Mouse (Mus musculus): ENCODE results near the gene Exph5. TPM values are rescaled to one million over a fixed set of nuclear protein-coding genes. Genes with fewer than 3 reads are reported as not detected.

Gene Exph5
- polyA plus RNA-seq, 1 experiment from 2014 or later: 0.65 TPM

DNA sequence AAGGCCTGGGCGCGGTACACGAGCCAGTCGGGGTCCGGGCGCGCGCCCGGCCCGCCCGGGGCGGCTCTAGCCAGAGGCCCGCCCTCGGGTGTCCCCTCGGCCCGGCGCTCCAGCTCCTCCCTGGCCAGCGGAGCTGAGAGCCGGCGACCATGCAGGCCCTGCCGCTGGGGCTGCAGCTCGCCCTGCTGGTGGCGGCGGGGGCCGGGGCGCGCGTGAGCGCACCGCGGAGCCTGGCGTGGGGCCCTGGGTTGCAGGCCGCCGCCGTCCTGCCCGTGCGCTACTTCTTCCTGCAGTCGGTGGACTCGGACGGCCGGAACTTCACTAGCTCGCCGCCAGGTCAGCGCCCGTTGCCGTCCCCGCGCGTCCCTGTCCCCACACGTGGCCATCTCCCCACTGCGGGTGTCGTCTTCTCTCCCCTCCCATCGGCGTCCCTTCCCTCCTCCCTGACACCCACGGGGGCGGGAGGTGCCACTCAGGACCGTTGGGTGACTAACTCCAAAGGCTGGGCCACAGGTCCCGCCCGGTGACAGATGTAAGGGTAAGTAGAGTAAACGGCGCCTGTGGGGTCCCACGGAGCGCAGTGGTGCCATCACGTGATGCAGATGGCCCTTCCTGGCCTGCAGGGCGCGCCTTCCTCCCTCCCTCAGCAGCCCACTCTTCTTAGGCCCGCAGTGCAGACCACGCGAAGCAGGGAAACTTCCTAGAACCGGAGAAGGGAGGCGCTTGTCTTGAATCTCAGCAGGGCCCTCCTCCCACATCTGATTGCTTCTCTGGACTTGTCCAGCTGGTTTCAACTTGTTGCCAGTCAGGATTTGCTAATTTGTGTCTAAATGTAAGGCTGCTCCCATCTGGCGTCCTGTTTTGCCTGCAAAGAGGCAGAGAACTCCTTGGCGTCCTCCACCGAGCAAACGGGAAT lies 82.7 kb downstream of the Exph5 start, which contains the start of gene Kdelc2:
Gene Kdelc2 (plus strand): TSS at position 75 of the 916 bp plus-strand sequence.
- peak; percentile 91 for DNase-seq (ENCODE audit: low spot score)
- Histone ChIP-seq H3K4me1 (0 out of 2 replicates have a peak, but pooled peaks cover 3% of the 10 kb centered on the region), H3K27ac (peak within 1 kb of the TSS; percentile 98), H3K36me3 (peaks cover 3% of the 10 kb centered on the region; the same call in 1 of the 2 replicates), H3K27me3 (ENCODE audit: insufficient read depth, poor library complexity, severe bottlenecking) (no peaks in the 10 kb centered on the region), H3K9me3 (no peaks in the 10 kb centered on the region), H3K4me3 (peak within 1 kb of the TSS; percentile 92)
- WGBS: under 1% methylated on average over 74 of the region's 75 CpGs

GRCm38 (mm10) chr9:53384873-53385272 lies 83.4 kb downstream of the Exph5 start:
- peak overlapping the region; percentile 98 for H3K27ac ChIP-seq
- no peaks in the 10 kb centered on the region for H3K27me3 ChIP-seq (ENCODE audit: insufficient read depth, poor library complexity, severe bottlenecking)
- 0 out of 2 replicates have a peak, but pooled peaks cover 3% of the 10 kb centered on the region for H3K4me1 ChIP-seq
- peak overlapping the region; percentile 92 for H3K4me3 ChIP-seq
- peaks cover 3% of the 10 kb centered on the region; the same call in 1 of the 2 replicates for H3K36me3 ChIP-seq
- WGBS: 13% methylated on average over 8 of the region's 8 CpGs
- H3K9me3 ChIP-seq: no peaks in the 10 kb centered on the region
- DNase-seq (ENCODE audit: low spot score): no peak

GRCm38 (mm10) chr9:53387431-53387830 lies 86.0 kb downstream of the Exph5 start:
- Histone ChIP-seq H3K4me3 (no peak overlapping the region), H3K36me3 (peaks cover 12% of the 10 kb centered on the region; the same call in 1 of the 2 replicates), H3K4me1 (0 out of 2 replicates have a peak, but pooled peaks cover 3% of the 10 kb centered on the region), H3K9me3 (no peaks in the 10 kb centered on the region), H3K27ac (no peak overlapping the region), H3K27me3 (ENCODE audit: insufficient read depth, poor library complexity, severe bottlenecking) (no peaks in the 10 kb centered on the region)
- 69% methylated on average over 2 of the region's 2 CpGs for WGBS
- no peak for DNase-seq (ENCODE audit: low spot score)

DNA sequence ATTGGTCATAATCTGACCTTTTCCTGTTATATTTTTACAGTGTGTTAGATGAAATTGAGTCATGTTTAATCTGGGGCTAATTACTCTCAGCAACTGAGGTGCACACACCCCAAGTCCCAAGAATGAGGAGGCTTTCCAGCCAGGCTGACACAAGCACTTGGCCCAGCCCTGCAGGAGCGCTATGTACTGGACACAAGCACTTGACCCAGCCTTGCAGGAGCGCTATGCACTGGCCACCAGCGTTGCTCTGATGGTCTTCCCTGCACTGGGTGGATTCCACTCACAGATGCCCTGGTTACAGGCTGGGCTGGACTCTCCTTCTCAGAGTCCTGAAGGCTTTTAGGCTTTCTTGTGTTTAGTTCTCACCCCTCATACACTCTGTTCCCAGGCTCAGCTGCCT lies 87.6 kb downstream of the Exph5 start:
- 0 out of 2 replicates have a peak, but pooled peaks cover 3% of the 10 kb centered on the region for H3K4me1 ChIP-seq
- DNase-seq (ENCODE audit: low spot score): no peak
- no peaks in the 10 kb centered on the region for H3K9me3 ChIP-seq
- H3K27ac ChIP-seq: no peak overlapping the region
- no peaks in the 10 kb centered on the region for H3K27me3 ChIP-seq (ENCODE audit: insufficient read depth, poor library complexity, severe bottlenecking)
- H3K36me3 ChIP-seq: peaks cover 12% of the 10 kb centered on the region; the same call in 1 of the 2 replicates
- WGBS: 82% methylated on average over 3 of the region's 3 CpGs
- no peak overlapping the region for H3K4me3 ChIP-seq

DNA sequence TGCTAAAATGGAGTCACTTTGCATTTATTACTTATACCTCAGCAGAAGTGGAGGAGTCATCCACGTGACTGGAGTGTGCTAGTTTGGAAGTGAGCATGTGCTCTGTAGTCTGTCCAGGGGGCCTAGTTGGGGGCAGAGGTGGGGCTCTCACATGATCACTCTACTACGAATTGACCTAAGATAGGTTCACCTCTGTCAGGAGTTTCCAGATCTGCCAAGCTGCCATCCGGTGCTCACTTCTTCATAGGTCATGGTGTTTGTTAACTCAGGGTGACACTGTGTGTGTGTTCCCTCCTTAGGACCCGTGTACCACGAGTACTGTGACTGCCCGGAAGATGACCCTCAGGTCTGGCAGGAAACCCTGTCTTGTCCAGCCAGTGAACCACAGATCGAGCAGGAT lies 88.7 kb downstream of the Exph5 start:
- no peaks in the 10 kb centered on the region for H3K9me3 ChIP-seq
- H3K4me1 ChIP-seq: no peaks in the 10 kb centered on the region
- H3K27me3 ChIP-seq (ENCODE audit: insufficient read depth, poor library complexity, severe bottlenecking): no peaks in the 10 kb centered on the region
- no peak for DNase-seq (ENCODE audit: low spot score)
- H3K36me3 ChIP-seq: peaks cover 12% of the 10 kb centered on the region; the same call in 1 of the 2 replicates
- 77% methylated on average over 7 of the region's 7 CpGs for WGBS
- no peak overlapping the region for H3K27ac ChIP-seq
- H3K4me3 ChIP-seq: no peak overlapping the region

DNA sequence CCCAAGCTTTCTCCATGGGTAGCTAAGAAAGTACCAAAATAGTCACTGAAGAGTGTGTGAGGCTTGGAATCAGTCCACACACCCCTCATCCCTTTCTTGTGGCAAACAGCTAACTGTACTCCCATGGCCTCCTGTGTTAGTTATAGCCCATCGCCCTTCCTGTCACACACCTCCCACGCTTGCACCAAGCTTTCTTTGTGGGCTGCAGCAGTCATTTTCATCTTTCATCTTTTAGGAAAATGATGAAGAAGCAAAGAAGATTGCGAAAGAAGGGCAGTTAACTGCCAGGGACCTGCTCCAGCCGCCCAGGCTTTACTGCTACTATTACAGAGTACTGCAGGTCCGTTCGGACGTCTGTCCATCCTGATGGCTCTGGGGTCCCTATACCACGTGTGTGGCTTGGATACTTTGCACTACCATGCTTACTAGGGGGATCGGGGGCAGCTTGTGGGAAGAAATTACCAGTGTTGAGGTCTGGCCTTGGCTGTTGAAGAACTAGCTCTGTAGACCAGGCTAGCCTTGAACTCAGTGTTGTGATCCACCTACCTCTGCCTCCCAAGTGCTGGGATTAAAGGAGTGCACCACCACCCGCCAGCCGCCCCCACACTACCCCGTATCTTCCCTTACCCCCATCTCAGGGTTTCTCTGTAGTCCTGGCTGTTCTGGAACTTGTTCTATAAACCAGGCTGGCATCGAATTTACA lies 96.4 kb downstream of the Exph5 start:
- no peak for DNase-seq (ENCODE audit: low spot score)
- H3K4me1 ChIP-seq: peaks cover 12% of the 10 kb centered on the region
- 77% methylated on average over 13 of the region's 13 CpGs for WGBS
- no peak overlapping the region for H3K27ac ChIP-seq
- H3K9me3 ChIP-seq: no peaks in the 10 kb centered on the region
- no peaks in the 10 kb centered on the region for H3K27me3 ChIP-seq (ENCODE audit: insufficient read depth, poor library complexity, severe bottlenecking)
- H3K36me3 ChIP-seq: 0 out of 2 replicates have a peak, but pooled peaks cover 4% of the 10 kb centered on the region
- H3K4me3 ChIP-seq: no peak overlapping the region

DNA sequence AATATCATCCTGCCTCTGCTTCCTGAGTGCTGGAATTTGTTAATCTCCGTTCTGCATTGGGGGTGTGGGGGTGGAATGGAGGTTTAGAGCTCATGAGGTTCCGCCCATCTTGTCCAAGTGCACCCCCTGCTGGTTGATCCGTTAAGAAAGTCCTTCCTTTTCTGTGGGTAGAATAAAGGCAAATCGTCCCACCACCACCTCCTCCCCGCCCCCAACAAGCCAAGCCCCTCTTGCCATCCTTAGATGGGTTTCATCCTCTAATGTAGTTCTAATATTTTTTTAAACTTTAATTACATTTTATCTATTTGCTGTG lies 96.9 kb downstream of the Exph5 start:
- Histone ChIP-seq H3K36me3 (0 out of 2 replicates have a peak, but pooled peaks cover 4% of the 10 kb centered on the region), H3K4me1 (peaks cover 12% of the 10 kb centered on the region), H3K27ac (no peak overlapping the region), H3K4me3 (no peak overlapping the region), H3K27me3 (ENCODE audit: insufficient read depth, poor library complexity, severe bottlenecking) (no peaks in the 10 kb centered on the region), H3K9me3 (no peaks in the 10 kb centered on the region)
- DNase-seq (ENCODE audit: low spot score): no peak
- WGBS: 7% methylated on average over 5 of the region's 5 CpGs

GRCm38 (mm10) chr9:53399537-53399936 lies 98.1 kb downstream of the Exph5 start:
- H3K4me1 ChIP-seq: peaks cover 14% of the 10 kb centered on the region
- no peak for DNase-seq (ENCODE audit: low spot score)
- H3K4me3 ChIP-seq: no peak overlapping the region
- H3K27ac ChIP-seq: no peak overlapping the region
- H3K9me3 ChIP-seq: no peaks in the 10 kb centered on the region
- 0 out of 2 replicates have a peak, but pooled peaks cover 4% of the 10 kb centered on the region for H3K36me3 ChIP-seq
- H3K27me3 ChIP-seq (ENCODE audit: insufficient read depth, poor library complexity, severe bottlenecking): no peaks in the 10 kb centered on the region
- 90% methylated on average over 8 of the region's 8 CpGs for WGBS

- Histone ChIP-seq H3K36me3 (0 out of 2 replicates have a peak, but pooled peaks cover 4% of the 10 kb centered on the region), H3K27ac (no peak overlapping the region), H3K9me3 (no peaks in the 10 kb centered on the region), H3K4me1 (peaks cover 16% of the 10 kb centered on the region), H3K27me3 (ENCODE audit: insufficient read depth, poor library complexity, severe bottlenecking) (no peaks in the 10 kb centered on the region), H3K4me3 (no peak overlapping the region)
- 88% methylated on average over 4 of the region's 4 CpGs for WGBS
- no peak for DNase-seq (ENCODE audit: low spot score)
Measured at GRCm38 (mm10) chr9:53400696-53401095, 99.2 kb downstream of the Exph5 start.

DNA sequence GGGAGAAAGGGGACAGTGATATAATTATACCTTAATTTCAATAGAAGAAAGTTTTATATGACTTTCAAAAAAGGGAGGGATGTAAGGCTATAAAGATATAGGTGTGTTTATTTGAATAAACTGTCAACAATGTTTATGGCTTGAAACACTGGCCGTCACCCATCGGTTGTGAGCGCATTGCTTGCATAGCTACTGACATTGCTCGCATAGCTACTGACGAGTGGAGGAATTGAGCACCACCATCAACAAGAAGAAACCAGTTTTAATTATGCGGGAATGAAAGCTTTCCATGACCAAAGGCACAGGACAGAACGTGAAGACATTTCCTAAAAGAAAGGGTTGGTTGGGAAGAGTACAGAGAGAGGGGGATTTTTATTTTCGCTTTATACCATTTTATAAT lies 99.7 kb downstream of the Exph5 start:
- Histone ChIP-seq H3K4me1 (peaks cover 16% of the 10 kb centered on the region), H3K27me3 (ENCODE audit: insufficient read depth, poor library complexity, severe bottlenecking) (no peaks in the 10 kb centered on the region), H3K36me3 (0 out of 2 replicates have a peak, but pooled peaks cover 4% of the 10 kb centered on the region), H3K27ac (no peak overlapping the region), H3K9me3 (no peaks in the 10 kb centered on the region), H3K4me3 (no peak overlapping the region)
- 67% methylated on average over 8 of the region's 8 CpGs for WGBS
- DNase-seq (ENCODE audit: low spot score): no peak

- WGBS: 22% methylated on average over 11 of the region's 11 CpGs
- Histone ChIP-seq H3K27me3 (ENCODE audit: insufficient read depth, poor library complexity, severe bottlenecking) (no peaks in the 10 kb centered on the region), H3K27ac (peak within 1 kb of the TSS; percentile 47; the same call in 1 of the 2 replicates), H3K9me3 (no peaks in the 10 kb centered on the region), H3K4me1 (peaks cover 16% of the 10 kb centered on the region), H3K36me3 (0 out of 2 replicates have a peak, but pooled peaks cover 4% of the 10 kb centered on the region), H3K4me3 (peak within 1 kb of the TSS; percentile 24; the same call in 1 of the 2 replicates)
- no peak for DNase-seq (ENCODE audit: low spot score)
Measured at GRCm38 (mm10) chr9:53402291-53402711, 100.8 kb downstream of the Exph5 start, which contains the start of gene 4930550C14Rik. Gene 4930550C14Rik (plus strand): TSS chr9:53402325.

GRCm38 (mm10) chr9:53402991-53403390 lies 101.5 kb downstream of the Exph5 start:
- H3K27ac ChIP-seq: peak overlapping the region; percentile 47; the same call in 1 of the 2 replicates
- H3K27me3 ChIP-seq (ENCODE audit: insufficient read depth, poor library complexity, severe bottlenecking): no peaks in the 10 kb centered on the region
- no peak for DNase-seq (ENCODE audit: low spot score)
- 83% methylated on average over 8 of the region's 8 CpGs for WGBS
- H3K4me3 ChIP-seq: no peak overlapping the region
- H3K4me1 ChIP-seq: peaks cover 15% of the 10 kb centered on the region
- H3K36me3 ChIP-seq: 0 out of 2 replicates have a peak, but pooled peaks cover 2% of the 10 kb centered on the region
- no peaks in the 10 kb centered on the region for H3K9me3 ChIP-seq
